Mouse (Mus musculus) left cerebral cortex, postnatal 10 days (tissue): ENCODE measurements around the gene Dtl. TPM values are rescaled to one million over a fixed set of nuclear protein-coding genes. Genes with fewer than 3 reads are reported as not detected.
"Not testable (repeated sequence)": the region's sequence is repeated elsewhere in the genome, so short reads cannot be mapped to it uniquely, and the experiment has no call there.

Source experiments
- DNase-seq, 2 experiments: peaks; one replicate each; pipeline ENCODE4 v3.0.0; 2021 to 2022; ENCODE audit warnings: low spot score in 2 of 2, mixed read lengths in 1 of 2; ENCODE audit errors: extremely low spot score in 1 of 2
- intact Hi-C: fragments of 180-260 bp; cut with DNase I; formaldehyde crosslinking; loops from one replicate; pipeline ENCODE4 v1.15.1; 2025
- total RNA-seq, 2 experiments: library from RNA; stranded (reverse); gene quantifications; 2 replicates each; pipeline ENCODE4 v1.2.3; 2021

Dtl gene
- total RNA-seq, 2 experiments from 2014 or later: 4.3 to 4.7 TPM

GRCm38 (mm10) chr1:191529406-191529805, 45.9 kb downstream of the Dtl start:
- DNase-seq: no peak
- intact Hi-C loops: no loop called here

- intact Hi-C loops: no loop called here
- DNase-seq: peak in 1 of 2 experiments; percentile 42
Observed at GRCm38 (mm10) chr1:191527921-191528612, 47.3 kb downstream of the Dtl start.

- intact Hi-C loops: no loop called here
- DNase-seq: peak in 1 of 2 experiments; percentile 30
Observed at GRCm38 (mm10) chr1:191527089-191527488, 48.3 kb downstream of the Dtl start.

- intact Hi-C loops: no loop called here
- DNase-seq: no peak
Observed at GRCm38 (mm10) chr1:191521395-191521794, 53.9 kb downstream of the Dtl start.

GRCm38 (mm10) chr1:191520669-191521068, 54.7 kb downstream of the Dtl start:
- no peak for DNase-seq
- intact Hi-C loops: no loop called here

- intact Hi-C loops: no loop called here
- DNase-seq: no peak
Observed at GRCm38 (mm10) chr1:191520194-191520593, 55.1 kb downstream of the Dtl start.

- intact Hi-C loops: no loop called here
- DNase-seq: no peak
Observed at GRCm38 (mm10) chr1:191519329-191520066, 55.8 kb downstream of the Dtl start.

GRCm38 (mm10) chr1:191518911-191519310, 56.4 kb downstream of the Dtl start:
- intact Hi-C loops: no loop called here
- DNase-seq: no peak

- intact Hi-C loops: no loop called here
- no peak for DNase-seq
Observed at GRCm38 (mm10) chr1:191517969-191518368, 57.4 kb downstream of the Dtl start.

GRCm38 (mm10) chr1:191517056-191517455, 58.3 kb downstream of the Dtl start:
- DNase-seq: no peak
- intact Hi-C loops: no loop called here

- intact Hi-C loops, DNase-seq: not testable (repeated sequence)
Observed at GRCm38 (mm10) chr1:191516351-191516750, 59.0 kb downstream of the Dtl start.

- no peak for DNase-seq
Observed at GRCm38 (mm10) chr1:191513195-191513594, 62.1 kb downstream of the Dtl start.

GRCm38 (mm10) chr1:191512383-191512782, 63.0 kb downstream of the Dtl start:
- no peak for DNase-seq
- intact Hi-C loops: no loop called here

More at GRCm38 (mm10) chr1:191513195-191513594, 62.1 kb downstream of the Dtl start:
- intact Hi-C loops: no loop called here

- intact Hi-C loops: no loop called here
- no peak for DNase-seq
Observed at GRCm38 (mm10) chr1:191511503-191511902, 63.8 kb downstream of the Dtl start.

- no peak for DNase-seq
Observed at GRCm38 (mm10) chr1:191509865-191510264, 65.5 kb downstream of the Dtl start.

GRCm38 (mm10) chr1:191509131-191509530, 66.2 kb downstream of the Dtl start:
- intact Hi-C loops: no loop called here

More at GRCm38 (mm10) chr1:191509865-191510264, 65.5 kb downstream of the Dtl start:
- intact Hi-C loops: no loop called here

GRCm38 (mm10) chr1:191506791-191507190, 68.6 kb downstream of the Dtl start:
- intact Hi-C loops: no loop called here
- no peak for DNase-seq

More at GRCm38 (mm10) chr1:191509131-191509530, 66.2 kb downstream of the Dtl start:
- DNase-seq: no peak

- DNase-seq: no peak
- intact Hi-C loops: loop anchor here (5.0 kb wide), 1 partner anchor 67 kb away; no protein-coding TSS in a partner anchor
Observed at GRCm38 (mm10) chr1:191499666-191500065, 75.7 kb downstream of the Dtl start.

GRCm38 (mm10) chr1:191498271-191498955, 76.9 kb downstream of the Dtl start:
- intact Hi-C loops: loop anchor here (5.0 kb wide), 1 partner anchor 66 kb away; no protein-coding TSS in a partner anchor
- no peak for DNase-seq
